ENCODE assay signal across 9 mouse cellular contexts in the genomic region with DNA sequence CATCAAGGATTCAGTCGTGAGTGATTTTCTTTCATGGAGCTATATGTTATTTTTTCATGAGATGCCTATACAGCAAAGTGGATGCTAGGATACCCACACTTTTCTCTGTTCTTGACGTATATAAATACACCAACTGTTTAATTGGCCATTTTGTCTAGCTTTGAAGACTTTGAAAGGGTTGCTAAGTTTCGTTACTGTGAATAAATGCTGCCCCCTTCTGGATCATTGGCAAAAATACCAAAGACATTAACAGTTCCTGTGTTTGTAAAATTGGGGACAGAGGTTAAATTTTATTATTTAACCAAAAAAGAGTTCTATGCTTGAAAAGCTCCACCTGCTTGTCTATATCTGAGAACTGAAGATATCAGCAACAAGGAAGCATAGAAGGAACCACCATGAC.
DNase-seq lines count a peak whose midpoint lies in the region; ATAC-seq and TF ChIP-seq lines count a peak whose summit lies in the region.
"Had no signal": no experiment of that assay in that cellular context is flagged by ENCODE, and none has a peak within 500 bp of the region (broad histone marks: within the 10 kb centered on the region; RNA-seq: fewer than 3 reads in every experiment).

No protein-coding gene starts in this region.

- H3K36me3 ChIP-seq in CH12.LX (replicated peaks in 1 of 2; ENCODE audit: control insufficient read depth in 1 of 2, insufficient read depth in 1 of 2, low read length in 1 of 2): no peaks in the 10 kb centered on the region

- H3K4me2 ChIP-seq in CH12.LX (ENCODE audit: insufficient read depth, low read depth, poor library complexity, severe bottlenecking): no peak overlapping the region

- ATAC-seq in erythroid progenitor cell, adult 5-6 weeks (replicated peaks; ENCODE audit: low FRiP score, poor library complexity, severe bottlenecking): no peak
- ATAC-seq: CD4-positive, CD25-positive, alpha-beta regulatory T cell, adult 4 months had no signal

- in situ Hi-C loops in CH12.LX (cut with MboI; ENCODE audit: low pct_ligation_motif_present, low pct_unique_long_range_greater_than_20kb, low sequenced_read_pairs): loop anchor here (25.0 kb wide), 2 partner anchors 221 to 796 kb away; no protein-coding TSS in a partner anchor

- no peak overlapping the region for H3K9ac ChIP-seq in CH12.LX (ENCODE audit: insufficient read depth, low read depth)

- no peak for TF ChIP-seq POLR2A in CH12.LX (IDR thresholded peaks at IDR 0.05; ENCODE audit: low read depth, low read length)

- H3K27ac ChIP-seq in CH12.LX (ENCODE audit: insufficient read depth, low read depth): no peak overlapping the region

- TF ChIP-seq EP300 in CH12.LX (IDR thresholded peaks at IDR 0.05; ENCODE audit: low read length): no peak

- DNase-seq in cerebellum, postnatal 14 days: peak; percentile 23 to 33
- no peak for DNase-seq in cerebellum, adult 18-20 months
- DNase-seq in layer of hippocampus, adult 9-10 months (ENCODE audit: low spot score): peak; percentile 42
- no peak for DNase-seq in layer of hippocampus, postnatal 36 days
- peak; percentile 60 for DNase-seq in CH12.LX (ENCODE audit: extremely low read depth)
- peak; percentile 65 for DNase-seq in embryo, embryonic 11 days
- DNase-seq in urinary bladder, postnatal 4 days (ENCODE audit: low spot score in 2 of 2): no peak

- TF ChIP-seq RAD21 in CH12.LX (IDR thresholded peaks at IDR 0.05; ENCODE audit: low read depth, low read length): peak; percentile 83

- dilution Hi-C loops in CH12.LX (cut with MboI; ENCODE audit: extremely low pct_ligation_motif_present, extremely low pct_unique_long_range_greater_than_20kb, low sequenced_read_pairs): no loop called here

- no peaks in the 10 kb centered on the region for H3K9me3 ChIP-seq in CH12.LX (replicated peaks; ENCODE audit: low read length)

- H3K27me3 ChIP-seq in CH12.LX (replicated peaks): no peaks in the 10 kb centered on the region

- H3K4me3 ChIP-seq in CH12.LX (replicated peaks in 1 of 3; ENCODE audit: low read depth in 2 of 3, low read length in 2 of 3, poor library complexity in 1 of 3): no peak overlapping the region

- no peaks in the 10 kb centered on the region for H3K79me2 ChIP-seq in CH12.LX (replicated peaks; ENCODE audit: control insufficient read depth, extremely low read depth, insufficient read depth, poor library complexity, severe bottlenecking)

- peak; percentile 39 to 66; a peak in 3 of 4 replicates for TF ChIP-seq CTCF in CH12.LX (conservative IDR thresholded peaks at IDR 0.05 in 1 of 2, IDR thresholded peaks at IDR 0.05 in 1 of 2; ENCODE audit: low read depth in 2 of 2, low read length in 2 of 2)

- H3K4me1 ChIP-seq in CH12.LX (ENCODE audit: control insufficient read depth in 1 of 2, insufficient read depth in 2 of 2): no peaks in the 10 kb centered on the region

TF ChIP-seq in CH12.LX, 34 proteins besides CTCF, POLR2A, EP300 and RAD21:
- TF ChIP-seq MXI1 (IDR thresholded peaks at IDR 0.05; ENCODE audit: low read depth, low read length): no peak
- peak; percentile 57 for TF ChIP-seq SMC3 (IDR thresholded peaks at IDR 0.05; ENCODE audit: low read depth, low read length)

Comparison
In these comparisons a context has a peak if more than half of its experiments do, and no peak if none do; other contexts are left out.
1. DNase-seq: peak in cerebellum, postnatal 14 days (2 of 2), layer of hippocampus, adult 9-10 months (single experiment), CH12.LX (single experiment) and embryo, embryonic 11 days (single experiment); none in cerebellum, adult 18-20 months (0 of 2), layer of hippocampus, postnatal 36 days (0 of 2) and urinary bladder, postnatal 4 days (0 of 2).